Mouse (Mus musculus) cerebellum, adult 8-10 months (tissue): Measurements from ENCODE around the gene Rims1.

Experiments
- DNase-seq: peaks from one replicate; pipeline ENCODE4 v3.0.0; 2022

Gene Rims1

DNA sequence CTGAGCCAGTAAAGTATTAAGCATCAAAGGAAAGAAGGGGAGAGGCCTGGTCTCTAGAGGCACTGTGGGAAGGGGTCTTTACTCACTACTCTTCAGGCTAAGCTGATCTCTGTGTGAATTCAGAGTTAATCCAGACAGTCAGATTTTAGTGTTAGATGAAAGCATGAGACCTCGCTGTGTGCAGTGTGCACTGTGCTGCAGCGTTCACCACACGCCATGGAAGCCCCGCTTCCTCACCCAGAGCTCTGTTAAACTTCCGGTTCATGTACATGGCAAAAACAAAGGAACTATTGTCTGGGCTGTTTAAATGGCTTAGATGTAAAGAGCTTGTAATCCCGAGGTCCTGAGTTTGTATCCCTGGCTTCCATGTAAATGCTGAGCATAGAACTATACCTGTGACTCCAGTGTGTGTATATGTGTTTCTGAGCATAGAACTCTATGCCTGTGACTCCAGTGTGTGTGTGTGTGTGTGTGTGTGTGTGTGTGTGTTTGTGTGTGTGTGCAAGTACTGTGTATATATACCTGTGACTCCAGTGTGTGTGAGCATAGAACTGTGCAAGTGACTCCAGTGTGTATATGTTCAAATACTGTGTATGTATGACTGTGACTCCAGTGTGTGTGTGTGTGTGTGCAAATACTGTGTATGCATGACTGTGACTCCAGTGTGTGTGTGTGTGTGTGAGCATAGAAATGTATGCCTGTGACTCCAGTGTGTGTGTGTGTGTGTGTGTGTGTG is 484.7 kb downstream of the Rims1 start:
- DNase-seq, result no peak

DNA sequence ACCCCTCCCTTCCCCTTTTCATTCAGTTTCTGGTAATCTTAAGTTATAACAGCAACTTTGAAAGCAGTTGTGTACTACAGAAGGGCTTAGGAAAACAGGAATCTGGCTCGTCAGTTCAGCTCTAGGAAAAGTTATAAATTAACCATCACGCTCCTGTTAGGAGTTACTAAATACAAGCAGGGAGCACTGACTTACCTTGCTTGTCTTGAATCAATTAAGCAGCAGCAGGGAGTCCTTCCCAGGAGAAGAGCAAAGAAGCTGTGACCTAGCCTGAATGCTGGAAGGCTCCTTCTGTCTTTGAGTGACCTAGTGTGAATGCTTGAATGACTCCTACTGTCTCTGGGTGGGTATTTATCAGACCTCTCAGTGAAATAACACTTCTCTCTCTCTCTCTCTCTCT is 490.3 kb downstream of the Rims1 start:
- no peak for DNase-seq

DNA sequence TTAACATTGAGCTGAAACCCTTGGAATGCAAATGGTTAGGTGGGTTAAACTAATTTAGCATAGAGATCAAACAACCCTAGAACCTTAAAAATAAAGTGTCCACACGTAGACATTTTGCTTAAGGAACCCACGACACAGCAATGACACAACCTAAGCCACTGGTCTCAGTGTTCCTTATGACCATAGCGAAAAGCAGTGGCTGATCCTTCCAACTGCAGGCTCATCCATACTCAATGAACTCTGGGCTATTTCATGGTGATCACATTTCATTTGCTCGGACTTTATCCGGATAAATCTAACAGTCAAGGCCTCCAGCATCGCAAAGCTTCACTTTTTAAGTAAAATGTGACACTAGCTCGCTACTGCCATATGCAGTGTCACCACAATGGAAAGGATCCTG is 494.3 kb downstream of the Rims1 start:
- no peak for DNase-seq

- no peak for DNase-seq
These were observed 499.3 kb downstream of the Rims1 start for GRCm38 (mm10) chr1:22306519-22306918.

GRCm38 (mm10) chr1:22305932-22306331 is 499.9 kb downstream of the Rims1 start:
- DNase-seq, result no peak

DNA sequence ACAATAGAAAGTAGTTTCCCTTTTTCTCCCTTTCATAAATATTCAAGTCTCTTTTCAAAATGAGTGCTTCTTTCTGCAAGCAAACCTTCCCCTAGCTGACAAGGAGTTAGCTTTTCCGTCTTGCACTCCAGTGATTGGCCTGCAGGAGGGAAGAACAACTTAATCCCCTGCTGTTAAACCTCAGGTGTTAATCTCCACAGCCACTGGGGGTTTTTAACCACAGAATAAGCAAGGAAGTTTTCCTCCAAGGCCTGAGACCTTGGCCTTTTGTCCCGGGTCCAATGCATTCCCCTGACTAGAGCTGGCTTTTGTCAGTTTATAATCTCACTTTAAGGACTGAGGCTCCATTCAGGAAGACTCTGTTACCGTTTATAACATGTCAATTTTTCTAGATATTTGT is 511.8 kb downstream of the Rims1 start:
- no peak for DNase-seq

GRCm38 (mm10) chr1:22293310-22293709 is 512.5 kb downstream of the Rims1 start:
- DNase-seq, result no peak

GRCm38 (mm10) chr1:22286807-22287206 is 519.0 kb downstream of the Rims1 start:
- no peak for DNase-seq

DNA sequence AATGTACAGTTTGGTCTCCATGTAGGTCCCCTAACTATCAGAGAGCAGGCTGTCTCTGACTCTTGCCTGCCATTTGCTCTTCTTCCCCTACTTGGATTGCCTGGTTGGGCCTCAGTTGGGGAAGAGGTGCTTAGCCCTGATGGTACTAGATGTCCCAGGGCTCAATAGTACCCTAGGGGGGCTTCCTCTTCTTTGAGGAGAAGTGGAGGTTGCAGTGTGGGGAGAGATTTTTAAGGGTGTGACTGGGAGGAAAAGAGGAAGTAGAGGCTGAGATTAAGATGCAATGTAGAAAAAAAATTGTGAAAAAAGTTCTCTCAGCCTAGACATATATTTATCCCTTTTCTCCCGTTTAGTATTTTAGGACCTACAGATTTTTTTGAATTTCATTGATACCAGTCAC is 525.8 kb downstream of the Rims1 start:
- no peak for DNase-seq

DNA sequence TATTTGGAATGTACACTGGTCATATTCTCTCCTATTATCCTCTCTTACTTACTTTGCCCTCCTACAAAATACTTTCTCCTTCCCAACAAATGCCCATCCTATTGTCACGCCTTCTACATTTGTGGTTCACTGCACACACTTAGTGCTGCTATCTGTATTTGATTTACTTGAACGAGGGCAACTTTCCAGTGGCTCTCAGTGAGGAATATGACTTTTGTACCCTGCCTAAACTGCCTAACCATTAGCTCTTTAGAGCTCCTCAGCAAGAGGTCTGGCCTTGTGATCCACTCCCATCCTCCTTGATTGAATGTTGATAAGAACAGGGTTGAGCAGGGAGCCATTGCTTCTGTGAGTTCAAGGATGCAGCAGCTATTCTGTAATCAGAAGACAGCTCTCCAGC is 531.7 kb downstream of the Rims1 start:
- DNase-seq, result no peak

- DNase-seq, result no peak
These were observed 535.7 kb downstream of the Rims1 start for GRCm38 (mm10) chr1:22270131-22270530.

DNA sequence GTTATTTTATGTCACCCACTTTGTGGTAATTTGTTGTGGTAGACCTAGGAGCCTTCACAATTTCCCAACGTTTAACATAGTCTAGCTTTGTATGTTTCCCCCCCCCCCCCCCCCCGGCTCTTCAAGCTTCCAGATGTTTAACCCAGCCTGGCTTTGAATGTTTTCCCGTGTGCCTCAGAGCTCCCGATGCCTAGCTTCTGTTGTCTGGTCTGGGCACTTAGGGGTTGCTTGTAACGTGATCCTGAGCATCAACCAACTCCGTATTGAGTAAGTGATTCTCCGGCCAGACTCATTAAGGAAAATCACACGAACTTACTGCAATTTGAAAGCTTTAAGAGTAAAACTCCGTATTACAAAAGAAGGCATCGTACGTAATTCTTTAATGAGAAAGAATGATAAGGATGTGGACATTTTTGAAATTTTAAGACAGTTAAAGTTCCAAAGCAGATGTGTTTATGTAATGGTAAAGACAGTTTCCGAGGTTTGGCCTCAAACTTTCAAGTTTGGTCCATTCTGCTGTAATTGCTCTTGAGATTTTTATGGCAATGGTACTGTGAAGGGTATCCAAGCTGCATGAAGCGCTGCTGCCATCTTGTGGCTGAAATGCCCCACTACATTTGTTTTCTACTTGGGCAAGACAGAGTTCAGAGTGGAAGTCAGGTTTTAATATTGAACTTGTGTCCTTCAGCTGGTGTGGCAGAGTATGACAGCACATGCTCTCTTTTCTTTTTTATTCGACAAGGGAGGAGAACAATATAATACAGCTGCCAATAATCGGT is 537.0 kb downstream of the Rims1 start:
- DNase-seq, result peak; percentile 81

DNA sequence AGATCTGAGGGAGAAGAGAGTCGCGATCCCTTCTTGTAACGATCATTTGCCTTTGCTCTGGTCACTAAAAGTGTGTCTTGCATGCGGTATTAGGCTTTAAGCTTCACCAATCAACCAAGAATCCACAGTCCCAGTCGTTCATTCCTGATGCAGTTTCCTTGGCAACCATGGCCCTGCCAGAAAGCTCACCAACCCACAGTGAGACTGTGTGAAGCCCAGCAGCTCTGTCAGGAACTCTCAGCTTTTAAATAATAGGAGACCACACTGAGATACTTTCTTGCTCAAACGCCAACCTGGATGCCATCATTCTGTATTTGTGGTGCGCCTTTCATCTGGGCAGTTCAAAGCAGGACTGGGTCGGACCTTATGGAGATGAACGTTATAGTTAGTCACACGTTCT is 539.3 kb downstream of the Rims1 start:
- DNase-seq, result no peak

GRCm38 (mm10) chr1:22265528-22265927 is 540.3 kb downstream of the Rims1 start:
- no peak for DNase-seq

GRCm38 (mm10) chr1:22262169-22262950 is 543.4 kb downstream of the Rims1 start:
- no peak for DNase-seq

- peak; percentile 22 for DNase-seq
These were observed 544.1 kb downstream of the Rims1 start for GRCm38 (mm10) chr1:22261702-22262101.

DNA sequence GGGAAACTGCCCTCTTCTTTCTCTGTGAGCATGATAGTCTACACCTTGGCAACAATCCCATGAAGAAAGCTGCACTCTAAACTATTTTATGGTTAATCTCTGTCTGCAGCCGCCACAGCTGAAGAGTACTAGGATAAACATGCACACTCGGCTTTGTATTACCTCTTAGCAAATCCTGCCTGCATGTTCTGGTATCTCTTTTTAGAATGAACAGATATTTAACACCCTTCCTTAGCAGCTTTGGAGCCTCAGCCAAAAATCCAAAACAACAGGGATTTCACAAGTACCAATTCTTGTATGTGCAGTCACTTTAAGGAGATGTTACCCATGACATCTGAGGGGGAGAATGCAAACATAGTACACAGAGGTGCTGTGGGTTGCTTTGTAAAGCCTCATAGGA is 545.5 kb downstream of the Rims1 start:
- no peak for DNase-seq

GRCm38 (mm10) chr1:22258356-22258755 is 547.4 kb downstream of the Rims1 start:
- DNase-seq, result no peak

GRCm38 (mm10) chr1:22254278-22254677 is 551.5 kb downstream of the Rims1 start:
- DNase-seq, result no peak

DNA sequence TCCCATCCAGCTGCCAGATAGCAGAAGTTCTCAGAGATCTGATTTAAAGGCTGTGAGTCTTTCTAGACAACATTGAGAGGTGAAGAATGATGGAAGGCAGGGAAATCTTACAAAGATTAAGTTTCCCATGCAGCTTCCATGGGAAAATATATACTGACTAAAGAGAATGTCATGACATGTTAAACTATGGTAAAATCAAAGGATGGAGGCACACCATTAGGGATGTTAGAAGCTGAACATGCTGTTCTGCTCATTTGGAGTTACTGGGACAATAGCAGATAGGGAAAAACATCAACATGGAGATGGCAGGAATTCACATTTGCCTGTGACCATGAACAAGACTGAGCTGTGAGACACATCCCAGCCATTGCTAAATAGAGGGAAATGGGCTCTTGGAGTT is 552.9 kb downstream of the Rims1 start:
- no peak for DNase-seq

- no peak for DNase-seq
These were observed 556.9 kb downstream of the Rims1 start for GRCm38 (mm10) chr1:22248898-22249386.

DNA sequence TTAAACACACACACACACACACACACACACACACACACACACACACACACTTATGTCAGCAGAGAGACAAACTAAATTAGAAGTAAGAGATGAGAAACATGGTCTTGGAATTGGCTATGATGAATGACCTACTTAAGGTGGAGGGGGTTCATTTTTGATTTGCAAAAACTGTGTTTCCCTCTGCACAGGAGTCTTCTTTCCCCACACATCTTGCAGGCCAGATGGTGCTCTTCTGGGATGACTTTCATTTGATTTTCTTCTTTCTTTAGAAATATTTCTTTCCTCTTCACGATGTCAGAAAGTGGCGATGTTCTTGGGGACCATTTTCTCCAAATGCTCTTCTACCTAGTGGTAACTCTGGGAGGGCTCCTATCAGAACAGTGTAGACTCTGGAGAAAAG is 560.0 kb downstream of the Rims1 start:
- no peak for DNase-seq
